Mouse (Mus musculus) layer of hippocampus, postnatal 10 days (tissue): ENCODE results near the gene Npr1. TPM values are rescaled to one million over a fixed set of nuclear protein-coding genes. Genes with fewer than 3 reads are reported as not detected.

Experiments
- total RNA-seq, 2 experiments: library from RNA; stranded (reverse); gene quantifications; 2 replicates each; pipeline ENCODE4 v1.2.3; 2021

Npr1 gene
- total RNA-seq, 2 experiments from 2014 or later: 5.2 to 6.6 TPM

Other genes starting within 250 kb of the Npr1 start
- 10 to 100 TPM; 50.2 to 59.4 TPM for gene Jtb, start 234.3 kb downstream of the Npr1 start, total RNA-seq
- gene Creb3l4, start 222.4 kb downstream of the Npr1 start, total RNA-seq: not detected
- gene Slc39a1, start 217.7 kb downstream of the Npr1 start, total RNA-seq: 10 to 100 TPM; 48.6 to 52.3 TPM
- gene Crtc2, start 211.7 kb downstream of the Npr1 start, total RNA-seq: 10 to 100 TPM; 29.8 to 34.6 TPM
- 10 to 100 TPM; 23.1 to 28.8 TPM for gene Dennd4b, start 200.7 kb downstream of the Npr1 start, total RNA-seq
- 10 to 100 TPM; 79.6 to 94.1 TPM for gene Gatad2b, start 172.7 kb downstream of the Npr1 start, total RNA-seq
- 10 to 100 TPM; 18.6 to 21.5 TPM for gene Slc27a3, start 75.9 kb downstream of the Npr1 start, total RNA-seq
- gene Ints3, start 32.2 kb downstream of the Npr1 start, total RNA-seq: 10 to 100 TPM; 59.6 to 61.2 TPM
- 100 to 1,000 TPM; 107 to 109 TPM for gene Ilf2, start 10.3 kb upstream of the Npr1 start, total RNA-seq
- gene Snapin, start 25.2 kb upstream of the Npr1 start, total RNA-seq: 10 to 100 TPM; 43.8 to 46.3 TPM
- gene Chtop, start 43.6 kb upstream of the Npr1 start, total RNA-seq: 100 to 1,000 TPM; 173 to 189 TPM
- 10 to 100 TPM; 71.0 to 73.5 TPM for gene S100a1, start 48.5 kb upstream of the Npr1 start, total RNA-seq
- 10 to 100 TPM; 28.4 to 30.9 TPM for gene S100a13, start 48.6 kb upstream of the Npr1 start, total RNA-seq
- gene S100a14, start 61.0 kb upstream of the Npr1 start, total RNA-seq: under 1 TPM; 0.38 to 0.55 TPM
- gene S100a16, start 71.4 kb upstream of the Npr1 start, total RNA-seq: 100 to 1,000 TPM in 1 of 2 experiments, 10 to 100 TPM in 1; 90.0 to 104 TPM
- 1 to 10 TPM; 2.2 to 2.9 TPM for gene S100a3, start 94.7 kb upstream of the Npr1 start, total RNA-seq
- gene S100a2, start 124.4 kb upstream of the Npr1 start, total RNA-seq: not detected
- gene Gm42674, start 136.0 kb upstream of the Npr1 start, total RNA-seq: not detected
- gene S100a4, start 137.9 kb upstream of the Npr1 start, total RNA-seq: 10 to 100 TPM; 12.7 to 14.4 TPM
- gene S100a5, start 142.7 kb upstream of the Npr1 start, total RNA-seq: not detected
- gene S100a6, start 147.0 kb upstream of the Npr1 start, total RNA-seq: 10 to 100 TPM; 30.9 to 35.7 TPM
- gene S100a7a, start 188.2 kb upstream of the Npr1 start, total RNA-seq: under 1 TPM in 1 of 2 experiments, not detected in 1; 0.27 TPM
- 1 to 10 TPM in 1 of 2 experiments, not detected in 1; 10.0 TPM for gene S100a8, start 203.1 kb upstream of the Npr1 start, total RNA-seq
- gene S100a9, start 229.9 kb upstream of the Npr1 start, total RNA-seq: 10 to 100 TPM in 1 of 2 experiments, not detected in 1; 15.3 TPM